Mouse (Mus musculus) right cerebral cortex, postnatal 25 days (tissue): ENCODE data around the gene Apopt1.
"Not testable (repeated sequence)": the region's sequence is repeated elsewhere in the genome, so short reads cannot be mapped to it uniquely, and the experiment has no call there.

ENCODE experiments used
- DNase-seq: peaks from one replicate; pipeline ENCODE4 v3.0.0; 2022

Apopt1 gene

DNA sequence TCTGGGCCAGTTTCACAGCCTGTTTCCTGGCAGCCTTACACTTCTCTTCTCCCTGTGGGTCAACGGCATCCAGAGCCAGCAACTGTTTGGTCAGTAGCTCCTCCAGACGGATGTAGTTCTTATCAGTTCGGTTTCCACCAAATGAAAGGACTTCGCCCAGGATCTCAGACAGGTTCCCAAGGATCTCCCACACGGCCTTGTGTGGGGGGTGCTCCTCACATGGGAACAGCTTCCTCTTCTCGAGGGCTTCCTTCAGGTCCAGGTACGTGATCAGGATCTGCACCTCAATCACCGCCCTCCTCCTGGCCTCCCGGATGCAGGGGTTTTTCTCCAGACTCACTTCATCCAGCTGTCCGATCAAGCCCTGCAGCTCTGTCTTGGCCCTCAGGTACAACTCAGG lies 3.0 kb upstream of the Apopt1 start:
- DNase-seq: no peak

DNA sequence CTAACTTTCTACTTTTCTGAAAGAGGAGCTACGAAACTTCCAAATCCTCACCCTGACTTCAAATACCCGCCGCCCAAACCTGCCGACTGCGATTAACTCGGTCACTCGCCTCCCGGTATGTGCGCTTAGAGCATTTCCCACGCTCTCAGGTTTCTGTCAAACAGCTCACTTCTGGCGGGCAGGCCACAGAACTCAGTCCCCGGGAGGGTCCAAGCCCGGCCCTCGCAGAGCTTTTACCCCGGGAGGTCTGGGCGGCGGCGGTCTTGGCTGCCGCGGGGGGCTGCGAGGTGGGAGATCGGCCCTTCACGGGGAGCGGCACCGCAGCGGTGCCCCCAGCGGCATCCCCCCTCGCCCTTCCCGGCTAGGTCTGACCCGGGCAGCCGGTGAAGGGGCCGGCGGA lies 585 bp upstream of the Apopt1 start:
- no peak for DNase-seq

- not testable (repeated sequence) for DNase-seq
These were observed 819 bp downstream of the Apopt1 start for GRCm38 (mm10) chr12:111713880-111714279.

DNA sequence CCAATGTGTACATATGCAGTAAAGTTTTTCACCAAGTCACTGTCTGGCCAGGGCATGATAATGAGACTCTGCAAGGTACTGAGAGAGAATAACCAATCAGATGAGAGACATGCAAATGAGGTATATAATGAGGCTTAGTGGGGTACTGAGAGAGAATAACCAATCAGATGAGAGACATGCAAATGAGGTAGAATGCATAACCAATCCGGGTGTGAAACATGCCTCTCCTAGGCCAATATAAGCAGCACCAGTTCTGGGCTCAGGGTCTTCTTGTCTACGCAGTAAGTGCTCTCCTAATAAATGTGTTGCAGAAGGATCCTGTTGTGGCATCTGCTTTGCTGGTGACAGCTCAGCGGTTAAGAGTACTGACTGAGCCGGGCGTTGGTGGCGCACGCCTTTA lies 3.4 kb downstream of the Apopt1 start:
- no peak for DNase-seq

DNA sequence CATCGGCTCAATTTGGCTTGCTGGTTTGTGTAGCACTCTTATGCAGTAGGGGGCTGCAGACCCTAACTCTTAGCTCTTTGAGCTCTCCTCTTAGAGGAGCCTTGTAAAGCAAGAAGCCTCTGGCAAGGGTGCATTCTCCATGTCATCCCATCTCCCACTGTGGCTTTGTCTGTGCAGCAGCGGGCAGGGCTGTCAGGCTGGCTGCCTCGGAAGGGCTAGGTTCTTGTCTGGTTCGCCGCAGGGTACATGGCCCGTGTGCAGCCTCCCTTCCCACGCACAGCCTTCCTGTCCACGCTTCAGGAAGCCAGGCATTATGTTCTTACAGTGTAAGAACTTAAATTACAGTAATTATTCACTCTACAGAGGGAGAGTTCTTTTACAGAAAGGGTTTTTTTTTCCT lies 5.6 kb downstream of the Apopt1 start:
- DNase-seq: no peak

GRCm38 (mm10) chr12:111720222-111720621 lies 7.2 kb downstream of the Apopt1 start:
- no peak for DNase-seq

DNA sequence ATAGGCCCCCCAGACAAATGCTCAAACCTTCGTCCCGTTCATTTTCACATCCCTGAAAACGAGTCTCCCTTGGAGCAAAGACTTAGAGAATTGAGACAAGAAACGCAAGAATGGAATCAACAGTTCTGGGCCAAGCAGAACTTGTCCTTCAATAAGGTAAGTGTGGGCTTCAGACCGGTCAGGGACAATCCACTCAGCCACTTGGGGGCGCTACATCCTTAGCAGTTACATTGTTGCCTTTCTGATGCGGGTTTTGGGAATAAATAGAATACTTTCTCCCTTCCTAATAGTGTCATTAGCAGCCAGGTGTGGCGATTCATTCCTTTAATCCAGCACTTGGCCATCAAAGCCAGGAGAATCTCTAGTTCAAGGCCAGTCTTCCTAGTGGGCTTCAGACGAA lies 9.6 kb downstream of the Apopt1 start:
- DNase-seq: no peak

DNA sequence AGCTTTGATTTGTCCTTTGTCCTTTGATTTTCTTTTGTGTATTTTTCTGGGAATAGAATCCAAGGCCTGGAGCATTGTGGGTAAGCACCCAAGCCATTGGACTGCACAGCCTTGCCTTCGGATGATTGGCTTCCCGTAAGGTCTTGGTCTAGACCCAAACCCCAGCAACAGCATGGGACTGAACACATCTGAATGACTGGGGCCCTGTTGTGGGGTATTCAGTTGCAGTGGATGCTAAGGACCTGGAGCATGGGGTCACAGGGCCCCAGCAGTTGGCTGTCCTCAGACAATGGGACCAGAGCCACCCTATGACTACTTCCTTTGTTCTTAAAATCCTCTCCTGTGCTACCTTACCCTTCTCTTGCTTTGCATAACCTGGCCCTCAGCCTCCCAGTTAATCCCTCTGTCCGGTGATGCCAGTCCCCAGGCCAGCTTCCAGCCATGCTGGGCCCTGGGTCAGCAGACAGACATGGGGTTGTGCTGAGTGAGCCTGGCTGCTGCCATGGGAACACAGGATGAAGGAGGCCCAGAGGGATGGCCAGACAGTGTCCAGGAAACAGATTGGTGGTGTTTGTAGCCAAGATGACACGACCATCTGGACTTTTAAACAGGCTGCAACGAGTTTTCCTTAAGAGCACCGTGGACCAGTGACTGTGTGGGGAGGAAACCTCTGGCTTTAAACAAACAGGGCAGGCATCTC lies 11.7 kb downstream of the Apopt1 start:
- DNase-seq: no peak

DNA sequence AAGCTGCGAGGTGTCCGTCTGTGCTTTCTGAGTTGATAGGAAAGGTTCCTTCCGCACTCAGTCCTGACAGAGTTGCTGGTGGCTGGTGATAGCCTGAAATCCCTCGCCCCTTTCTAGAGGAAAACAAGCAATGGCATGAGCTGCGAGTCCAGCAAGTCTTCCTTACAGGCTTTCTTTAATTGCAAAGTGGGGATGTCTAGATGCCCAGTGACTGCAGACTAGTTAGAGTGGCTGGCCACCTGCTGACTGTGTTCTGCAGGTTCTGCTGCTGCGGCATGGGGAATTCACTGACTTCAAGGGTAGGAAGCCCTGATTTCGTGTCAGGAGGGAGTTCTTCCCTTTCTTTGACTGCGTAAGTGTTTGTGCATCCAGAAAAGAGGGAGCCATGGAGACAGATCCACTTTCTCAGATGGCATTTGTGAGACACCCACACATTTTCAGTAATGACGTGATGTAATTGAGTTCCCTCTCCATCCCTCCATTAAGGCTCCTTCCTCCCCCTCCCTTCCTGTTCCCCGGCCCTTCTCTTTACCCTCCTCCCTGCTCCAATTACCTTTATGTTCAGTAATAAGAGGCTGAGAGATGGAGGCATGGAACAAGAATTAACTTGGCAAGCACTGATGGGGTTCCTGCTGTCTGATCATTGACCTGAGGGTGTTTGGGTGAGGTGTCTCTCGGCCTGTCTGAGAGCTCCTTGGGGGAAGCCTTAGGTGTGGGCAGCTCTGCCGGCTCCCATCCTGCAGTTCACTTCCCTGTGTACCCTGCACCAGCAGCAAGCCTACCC lies 12.5 kb downstream of the Apopt1 start:
- peak; percentile 65 for DNase-seq

DNA sequence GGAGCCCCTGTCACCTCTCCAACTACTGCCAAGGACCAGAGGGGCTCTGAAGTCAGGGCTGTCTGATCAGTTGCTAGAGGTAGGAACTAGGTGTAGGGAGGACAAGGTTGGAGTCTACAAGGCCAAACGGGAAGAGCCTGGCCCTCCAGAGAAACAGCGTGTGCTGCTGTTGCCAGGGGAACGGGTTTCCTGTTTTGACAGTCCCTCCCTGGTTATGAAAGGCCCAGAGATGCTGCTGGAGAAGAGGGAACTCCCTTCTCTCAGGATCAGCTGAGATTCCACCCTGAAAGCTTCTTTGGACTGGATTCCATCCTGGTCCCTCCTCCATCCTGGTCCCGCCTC lies 13.0 kb downstream of the Apopt1 start:
- peak; percentile 66 for DNase-seq

DNA sequence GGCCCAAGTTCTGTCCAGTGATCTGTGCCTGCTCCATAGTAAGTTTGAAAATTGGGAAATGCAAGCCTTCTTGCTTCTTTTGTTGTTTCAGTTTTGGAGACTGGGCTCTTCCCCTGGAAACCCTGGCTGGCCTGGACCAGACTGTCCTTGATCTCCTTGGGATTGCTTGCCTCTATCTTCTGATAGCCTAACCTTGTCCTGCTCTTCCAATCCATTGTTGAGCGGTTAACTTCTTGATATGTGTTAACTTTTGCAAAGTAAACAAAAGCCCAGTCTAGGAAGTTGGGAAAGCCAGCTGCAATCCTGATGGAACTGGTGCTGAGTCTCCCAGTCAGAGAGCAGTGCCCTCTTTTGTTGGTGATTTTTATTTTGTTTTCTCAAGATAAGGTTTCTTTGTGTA lies 14.9 kb downstream of the Apopt1 start:
- DNase-seq: no peak

- DNase-seq: peak; percentile 88
These were observed 19.1 kb downstream of the Apopt1 start for GRCm38 (mm10) chr12:111731822-111732807.

- DNase-seq: no peak
These were observed 19.9 kb downstream of the Apopt1 start for GRCm38 (mm10) chr12:111732921-111733320.

DNA sequence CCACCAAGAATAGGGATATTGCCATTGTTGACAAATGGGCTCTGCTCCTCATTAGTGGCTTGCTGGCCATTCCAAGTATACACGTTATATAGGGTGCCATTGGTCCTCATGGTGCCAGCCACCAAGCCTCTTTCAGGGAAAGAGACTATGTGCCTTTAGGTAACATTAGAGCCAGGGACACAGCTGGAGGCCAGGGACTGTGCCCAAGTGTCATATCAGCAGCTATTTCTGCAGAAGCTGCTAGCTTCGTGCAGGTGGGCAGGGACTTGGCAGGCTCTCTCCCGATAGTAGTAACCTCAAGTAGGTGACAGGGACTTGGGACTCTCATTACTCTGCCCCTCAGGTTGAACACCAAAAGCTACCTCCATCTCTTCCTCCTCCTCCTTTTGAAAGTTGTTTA lies 21.9 kb downstream of the Apopt1 start:
- DNase-seq: no peak

DNA sequence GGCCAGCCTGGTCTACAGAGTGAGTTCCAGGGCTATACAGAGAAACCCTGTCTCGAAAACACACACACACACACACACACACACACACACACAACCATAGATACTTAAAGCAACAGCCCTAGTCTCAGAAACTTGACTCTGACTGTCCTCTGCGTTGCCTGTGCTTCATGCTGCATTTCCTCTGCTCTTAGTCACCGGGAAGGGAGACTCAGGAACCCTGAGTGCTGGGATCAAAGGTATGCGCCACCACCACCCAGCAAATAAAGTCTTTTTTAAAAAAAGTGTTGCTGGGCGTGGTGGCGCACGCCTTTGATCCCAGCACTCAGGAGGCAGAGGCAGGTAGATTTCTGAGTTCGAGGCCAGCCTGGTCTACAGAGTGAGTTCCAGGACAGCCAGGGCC lies 23.6 kb downstream of the Apopt1 start:
- not testable (repeated sequence) for DNase-seq

DNA sequence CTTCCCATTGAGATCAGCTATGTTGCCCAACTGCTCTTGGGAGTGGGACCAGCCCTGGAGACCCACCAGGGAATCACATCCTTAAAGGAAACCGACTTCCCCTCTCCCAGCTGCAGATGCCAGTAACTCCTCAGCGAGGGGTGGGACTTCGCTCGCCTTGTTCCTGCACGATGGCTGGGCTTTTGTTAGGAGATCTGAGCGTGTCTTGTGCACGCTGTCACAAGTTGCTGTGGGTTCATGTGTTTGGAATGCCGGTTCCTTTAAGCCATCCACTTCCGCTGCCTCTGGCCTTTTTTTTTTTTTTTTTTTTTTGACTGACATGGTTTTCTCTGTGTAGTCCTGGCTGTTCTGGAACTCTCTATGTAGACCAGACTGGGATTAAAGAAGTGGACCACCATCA lies 24.3 kb downstream of the Apopt1 start:
- DNase-seq: no peak

GRCm38 (mm10) chr12:111738754-111739153 lies 25.7 kb downstream of the Apopt1 start:
- DNase-seq: no peak

DNA sequence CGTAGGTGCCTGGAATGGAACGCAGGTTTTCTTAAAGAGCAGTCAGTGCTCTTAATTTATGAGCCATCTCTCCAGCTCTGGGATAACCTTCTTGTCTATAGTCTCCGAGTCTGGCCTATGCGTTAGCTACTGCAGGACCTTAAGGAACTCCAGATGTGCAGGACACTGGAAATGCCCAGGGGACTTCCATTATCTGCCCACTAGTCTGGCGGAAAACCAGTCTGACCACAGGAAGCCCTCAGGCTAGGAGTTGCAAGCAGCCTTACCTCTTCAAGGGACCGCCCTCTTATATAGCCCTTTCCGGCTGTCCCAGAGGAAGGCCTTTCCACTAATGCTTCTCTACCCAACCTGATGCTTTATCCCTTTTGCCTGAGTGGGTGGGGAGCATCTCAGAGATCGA lies 28.3 kb downstream of the Apopt1 start:
- DNase-seq: no peak

DNA sequence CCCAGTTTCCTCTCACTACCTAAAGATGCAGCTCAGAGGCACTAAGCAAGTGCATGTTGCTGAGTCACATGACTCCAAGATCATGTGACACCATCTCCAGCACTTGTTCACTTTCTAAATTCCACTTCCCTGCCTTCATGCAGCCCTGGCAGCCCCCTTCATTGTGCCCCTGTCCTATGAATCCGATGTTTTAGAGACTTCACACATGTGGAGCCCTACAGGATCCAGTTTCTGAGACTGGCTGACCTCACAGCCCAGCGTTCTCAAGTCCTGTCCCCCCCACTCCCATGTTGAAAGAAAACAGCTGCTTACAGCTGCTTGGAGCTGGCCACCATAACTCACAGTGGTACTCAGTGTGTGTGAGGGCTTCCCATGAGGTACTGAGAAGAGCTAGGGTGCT lies 30.4 kb downstream of the Apopt1 start:
- DNase-seq: no peak

DNA sequence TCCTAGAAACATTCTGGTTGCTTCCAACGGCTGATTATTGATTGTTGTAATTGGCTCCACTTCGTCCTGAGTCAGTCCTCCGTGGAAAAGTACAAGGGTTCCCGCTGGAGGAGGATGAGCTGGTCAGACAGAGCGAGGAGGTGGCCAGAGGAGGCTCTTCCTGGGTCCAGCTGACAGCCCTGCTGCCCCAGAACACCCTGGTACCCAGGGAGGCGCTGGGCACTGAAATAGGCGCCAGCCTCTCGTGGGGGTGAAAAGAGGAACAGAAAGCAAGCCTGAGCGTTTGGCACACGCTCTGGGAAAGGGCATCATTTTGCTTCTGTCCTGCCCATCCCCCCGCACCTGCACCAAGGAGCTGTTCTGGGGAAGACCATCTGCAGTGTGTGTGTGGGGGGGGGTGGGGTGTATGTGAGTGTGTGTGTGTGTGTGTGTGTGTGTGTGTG lies 30.9 kb downstream of the Apopt1 start:
- DNase-seq: no peak

DNA sequence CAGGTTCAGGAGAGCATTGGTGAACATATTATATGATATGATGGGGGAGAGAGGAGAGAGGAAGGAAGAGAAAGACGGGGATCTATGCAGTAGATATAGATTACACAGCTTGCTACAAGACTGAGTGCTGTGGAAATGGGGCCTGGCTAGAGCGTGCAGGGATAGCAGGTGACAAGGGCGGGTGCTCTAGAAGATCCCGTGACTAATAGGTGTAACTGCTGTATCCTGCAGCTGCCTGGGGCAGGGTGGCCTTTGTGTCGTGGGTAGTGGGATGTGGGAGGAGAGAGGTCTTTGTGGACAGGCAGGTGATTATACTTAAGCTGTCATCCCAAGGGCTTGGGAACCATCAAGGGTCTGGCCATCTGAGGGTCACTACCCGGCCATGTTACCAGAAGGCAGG lies 32.2 kb downstream of the Apopt1 start:
- DNase-seq: no peak

DNA sequence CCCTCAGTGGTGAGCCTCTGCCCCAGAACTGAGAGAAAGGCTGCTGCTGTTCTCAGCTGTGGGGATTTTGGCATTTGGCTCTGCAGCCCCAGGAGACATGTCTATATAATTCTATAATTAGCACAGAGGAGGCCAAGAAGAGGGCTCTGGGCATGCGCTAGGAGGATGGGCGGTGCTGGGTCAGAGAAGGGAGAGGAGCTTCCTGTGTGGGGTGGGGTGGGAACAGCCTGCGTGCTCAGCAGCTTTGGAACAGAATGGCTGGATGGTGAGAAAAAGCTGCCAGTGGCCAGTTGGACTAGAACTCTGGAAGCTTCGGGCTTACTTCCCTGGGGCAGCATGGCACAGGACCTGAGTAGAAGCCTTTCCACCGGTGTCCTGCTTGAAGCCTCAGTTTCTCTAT lies 33.0 kb downstream of the Apopt1 start:
- no peak for DNase-seq

DNA sequence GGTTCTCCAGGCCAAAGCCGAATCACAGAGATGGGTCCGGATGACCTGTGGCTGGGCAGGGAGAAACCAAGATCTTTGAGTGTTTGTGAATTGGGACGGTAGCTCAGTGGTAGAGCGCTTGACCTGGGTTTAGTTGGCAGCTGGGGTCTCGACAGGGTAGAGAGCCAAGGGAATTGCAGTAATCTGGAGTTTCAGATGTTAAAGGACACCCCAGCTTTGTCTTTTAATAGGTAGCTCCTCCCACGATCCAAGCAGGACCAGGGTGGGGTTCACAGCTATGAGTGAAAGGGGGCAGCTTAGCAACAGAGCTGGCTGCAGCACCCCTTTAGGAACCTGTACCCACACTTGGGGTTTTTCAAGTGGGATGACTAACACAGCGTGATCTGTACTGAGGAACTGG lies 34.4 kb downstream of the Apopt1 start:
- no peak for DNase-seq

DNA sequence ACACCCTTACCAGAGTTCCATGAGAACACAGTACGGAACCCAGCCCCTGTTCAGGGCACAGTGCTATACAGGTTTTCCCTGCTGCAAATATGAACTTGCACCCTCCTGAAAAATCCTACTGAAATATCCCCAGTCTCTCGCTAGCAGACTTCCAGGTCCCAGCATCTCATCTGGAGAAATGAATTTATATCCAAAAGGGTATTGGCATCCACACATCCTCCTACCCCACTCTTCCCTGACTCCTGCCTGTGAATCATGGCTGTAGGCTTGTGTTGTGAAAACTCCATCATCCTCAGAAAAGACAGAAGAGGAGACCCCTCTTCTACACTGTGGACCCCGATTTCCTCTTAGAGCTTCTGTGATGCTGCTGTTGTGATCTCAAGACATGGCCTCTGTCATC lies 37.7 kb downstream of the Apopt1 start:
- DNase-seq: no peak
